ENCODE assay signal across 8 mouse cellular contexts in genomic region chr10:127123436-127123805, GRCm38 (mm10). TPM values are rescaled to one million over a fixed set of nuclear protein-coding genes. Genes with fewer than 3 reads are reported as not detected.
DNase-seq lines count a peak whose midpoint lies in the region; ATAC-seq and TF ChIP-seq lines count a peak whose summit lies in the region.

No protein-coding gene starts in this region.

- H3K4me3 ChIP-seq in limb, embryonic 10.5 days, result peak overlapping the region; percentile 44
- peak overlapping the region; percentile 93 for H3K4me3 ChIP-seq in midbrain, embryonic 13.5 days (replicated peaks)
- H3K4me3 ChIP-seq in spleen, adult 2 months (ENCODE audit: extremely low read depth, insufficient read depth, insufficient read length), result no peak overlapping the region

- WGBS in limb, embryonic 10.5 days, result 12% methylated on average over 4 of the region's 4 CpGs
- WGBS in midbrain, embryonic 13.5 days, result 7% methylated on average over 4 of the region's 4 CpGs
- 39% methylated on average over 4 of the region's 4 CpGs for WGBS in spleen, adult 2 months

- no peak overlapping the region; the same call in none of the 2 replicates for H3K27ac ChIP-seq in limb, embryonic 10.5 days
- H3K27ac ChIP-seq in midbrain, embryonic 13.5 days, result peak overlapping the region; percentile 92
- H3K27ac ChIP-seq in spleen, adult 2 months (ENCODE audit: insufficient read depth, low read length), result no peak overlapping the region

- peak; percentile 24; the same call in 1 of the 2 replicates for TF ChIP-seq CTCF in spleen, adult 2 months (IDR thresholded peaks at IDR 0.05; ENCODE audit: extremely low read depth, insufficient read depth, insufficient read length, insufficient replicate concordance)

- DNase-seq in heart, adult 18-20 months, result peak; percentile 59 to 83
- DNase-seq in heart, adult 11 months, result no peak
- DNase-seq in cerebellum, postnatal 25 days, result peak; percentile 82 to 89
- peak; percentile 56 for DNase-seq in gastrocnemius, postnatal 10 days
- DNase-seq in kidney, adult 18-20 months, result peak; percentile 82
- DNase-seq in limb, embryonic 10.5 days (ENCODE audit: low spot score), result peak; percentile 72
- DNase-seq in spleen, adult 2 months (ENCODE audit: low read depth in 1 of 2, low spot score in 2 of 2), result peak in 1 of 2 experiments; percentile 51

- H3K27me3 ChIP-seq in limb, embryonic 10.5 days (ENCODE audit: low read depth, poor library complexity, severe bottlenecking), result no peaks in the 10 kb centered on the region
- no peaks in the 10 kb centered on the region for H3K27me3 ChIP-seq in midbrain, embryonic 13.5 days
- H3K27me3 ChIP-seq in spleen, adult 2 months (ENCODE audit: control insufficient read depth, insufficient read depth, low read length), result no peaks in the 10 kb centered on the region

- H3K9me3 ChIP-seq in limb, embryonic 10.5 days (replicated peaks), result no peaks in the 10 kb centered on the region
- H3K9me3 ChIP-seq in midbrain, embryonic 13.5 days, result no peaks in the 10 kb centered on the region

- peak overlapping the region; percentile 58 for H3K4me2 ChIP-seq in midbrain, embryonic 13.5 days (replicated peaks)

- H3K9ac ChIP-seq in midbrain, embryonic 13.5 days (replicated peaks), result peak overlapping the region; percentile 59

- no peak for TF ChIP-seq POLR2A in spleen, adult 2 months (IDR thresholded peaks at IDR 0.05; ENCODE audit: low read depth, low read length)

- peaks cover 25% of the 10 kb centered on the region for H3K4me1 ChIP-seq in limb, embryonic 10.5 days
- peaks cover 31% of the 10 kb centered on the region for H3K4me1 ChIP-seq in midbrain, embryonic 13.5 days (replicated peaks)
- peaks cover 5% of the 10 kb centered on the region; the same call in 1 of the 2 replicates for H3K4me1 ChIP-seq in spleen, adult 2 months (ENCODE audit: control insufficient read depth, insufficient read depth, insufficient read length)

- H3K36me3 ChIP-seq in limb, embryonic 10.5 days, result peaks cover 12% of the 10 kb centered on the region
- peaks cover 11% of the 10 kb centered on the region for H3K36me3 ChIP-seq in midbrain, embryonic 13.5 days
- peaks cover 8% of the 10 kb centered on the region for H3K36me3 ChIP-seq in spleen, adult 2 months (ENCODE audit: control insufficient read depth, insufficient read depth, low read length)

- no peak; the same call in 1 of the 2 replicates for ATAC-seq in midbrain, embryonic 13.5 days

RNA-seq across cellular contexts. Expression of gene Os9, which starts 2.5 kb away (rescaled TPM):
- total RNA-seq in heart, adult 18-20 months (2021), result 10 to 100 TPM; 23.2 to 28.8 TPM
- total RNA-seq in gastrocnemius, postnatal 10 days (2021), result 10 to 100 TPM; 29.4 to 33.9 TPM
- polyA plus RNA-seq in limb, embryonic 10.5 days (2016; fragmentation: Nextera tagmentation; extraction: Ambion mirVana), result 41.3 and 49.7 TPM in 2 replicates
- 134 and 138 TPM in 2 replicates for polyA plus RNA-seq in midbrain, embryonic 13.5 days (2015; fragmentation: Nextera tagmentation; extraction: Ambion mirVana)
- 48.7 and 57.4 TPM in 2 replicates for polyA plus RNA-seq in spleen, adult 2 months (2012; rRNA removed)

RNA-seq across cellular contexts. Expression of gene B4galnt1, which starts 41.6 kb away (rescaled TPM):
- total RNA-seq in heart, adult 18-20 months (2021), result 1 to 10 TPM; 1.8 to 7.9 TPM
- total RNA-seq in gastrocnemius, postnatal 10 days (2021), result 1 to 10 TPM; 1.6 to 3.3 TPM
- 2.8 and 3.4 TPM in 2 replicates for polyA plus RNA-seq in limb, embryonic 10.5 days (2016; fragmentation: Nextera tagmentation; extraction: Ambion mirVana)
- 28.8 and 30.2 TPM in 2 replicates for polyA plus RNA-seq in midbrain, embryonic 13.5 days (2015; fragmentation: Nextera tagmentation; extraction: Ambion mirVana)
- 284 and 346 TPM in 2 replicates for polyA plus RNA-seq in spleen, adult 2 months (2012; rRNA removed)

RNA-seq across cellular contexts. Expression of gene Agap2, which starts 48.3 kb away (rescaled TPM):
- total RNA-seq in heart, adult 18-20 months (2021), result 1 to 10 TPM; 4.2 to 6.1 TPM
- total RNA-seq in gastrocnemius, postnatal 10 days (2021), result 1 to 10 TPM; 2.7 to 3.4 TPM
- 0.03 TPM in 1 of 2 replicates, not detected in the other for polyA plus RNA-seq in limb, embryonic 10.5 days (2016; fragmentation: Nextera tagmentation; extraction: Ambion mirVana)
- polyA plus RNA-seq in midbrain, embryonic 13.5 days (2015; fragmentation: Nextera tagmentation; extraction: Ambion mirVana), result 2.8 and 3.3 TPM in 2 replicates
- 45.6 and 60.9 TPM in 2 replicates for polyA plus RNA-seq in spleen, adult 2 months (2012; rRNA removed)

RNA-seq across cellular contexts. Expression of gene Tspan31, which starts 53.4 kb away (rescaled TPM):
- total RNA-seq in heart, adult 18-20 months (2021), result 10 to 100 TPM; 44.7 to 47.4 TPM
- total RNA-seq in gastrocnemius, postnatal 10 days (2021), result 10 to 100 TPM; 29.7 to 32.0 TPM
- 169 and 181 TPM in 2 replicates for polyA plus RNA-seq in limb, embryonic 10.5 days (2016; fragmentation: Nextera tagmentation; extraction: Ambion mirVana)
- polyA plus RNA-seq in midbrain, embryonic 13.5 days (2015; fragmentation: Nextera tagmentation; extraction: Ambion mirVana), result 136 and 138 TPM in 2 replicates
- 29.9 and 32.4 TPM in 2 replicates for polyA plus RNA-seq in spleen, adult 2 months (2012; rRNA removed)

RNA-seq across cellular contexts. Expression of gene Slc26a10, which starts 57.0 kb away (rescaled TPM):
- total RNA-seq in heart, adult 18-20 months (2021), result 1 to 10 TPM; 8.0 to 9.2 TPM
- 1 to 10 TPM; 3.0 to 6.1 TPM for total RNA-seq in gastrocnemius, postnatal 10 days (2021)
- polyA plus RNA-seq in limb, embryonic 10.5 days (2016; fragmentation: Nextera tagmentation; extraction: Ambion mirVana), result 3.4 and 4.1 TPM in 2 replicates
- 0.86 and 1.0 TPM in 2 replicates for polyA plus RNA-seq in midbrain, embryonic 13.5 days (2015; fragmentation: Nextera tagmentation; extraction: Ambion mirVana)
- 0.94 and 1.1 TPM in 2 replicates for polyA plus RNA-seq in spleen, adult 2 months (2012; rRNA removed)

Comparison
In these comparisons a context has a peak if more than half of its experiments do, and no peak if none do; other contexts are left out.
1. RNA of gene Agap2, which starts 48.3 kb away (polyA plus RNA-seq): 45.6 to 60.9 TPM in spleen, adult 2 months; 2.8 to 3.3 TPM in midbrain, embryonic 13.5 days and 0.03 TPM in limb, embryonic 10.5 days; every median in the first group is over 10 times any median in the second.